Mouse (Mus musculus) layer of hippocampus, adult 8-10 months (tissue): ENCODE data around the gene Usp35. TPM values are rescaled to one million over a fixed set of nuclear protein-coding genes. Genes with fewer than 3 reads are reported as not detected.

Experiments
- DNase-seq, 2 experiments: peaks; one replicate each; pipeline ENCODE4 v3.0.0; 2022; ENCODE audit warnings: low spot score in 2 of 2
- total RNA-seq, 4 experiments: library from RNA; stranded (reverse); gene quantifications; 2 replicates each; pipeline ENCODE4 v1.2.4; 2022

Gene Usp35
- total RNA-seq, 4 experiments from 2014 or later: 17.7 to 24.2 (median 20.8) TPM

DNA sequence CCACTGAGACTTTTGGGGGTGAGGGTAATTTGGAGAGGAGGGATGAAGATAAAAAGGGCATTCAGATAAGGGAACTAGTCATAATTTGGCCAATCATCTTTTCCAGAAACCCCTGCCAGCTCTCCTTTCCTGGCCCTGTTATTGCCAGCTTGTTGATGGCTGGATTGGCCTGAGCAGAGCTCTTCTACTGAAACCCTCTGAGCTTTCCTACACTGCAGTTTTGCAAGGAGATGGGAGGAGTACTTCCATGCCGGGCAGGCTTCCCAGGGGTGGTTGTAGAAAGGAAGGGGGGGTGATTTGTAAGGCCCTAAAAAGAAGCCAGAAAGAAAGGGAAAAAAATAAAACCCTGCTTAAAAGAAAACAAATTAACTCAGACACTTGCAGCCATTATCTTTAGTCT is 69.3 kb downstream of the Usp35 start:
- no peak for DNase-seq

Other genes with a start within 250 kb of the Usp35 start
- 10 to 100 TPM; 11.1 to 16.0 (median 13.0) TPM for gene Kctd21, start 307 bp upstream of the Usp35 start, total RNA-seq
- 10 to 100 TPM in 3 of 4 experiments, 1 to 10 TPM in 1; 9.0 to 12.7 (median 11.2) TPM for gene Alg8, start 39.6 kb upstream of the Usp35 start, total RNA-seq
- gene Ndufc2, start 68.0 kb upstream of the Usp35 start, total RNA-seq: 100 to 1,000 TPM; 195 to 233 (median 212) TPM
- 10 to 100 TPM; 28.4 to 62.4 (median 39.8) TPM for gene Thrsp, start 85.7 kb upstream of the Usp35 start, total RNA-seq
- 1 to 10 TPM; 4.1 to 6.4 (median 5.6) TPM for gene Kctd14, start 119.3 kb upstream of the Usp35 start, total RNA-seq
- 10 to 100 TPM; 32.3 to 42.5 (median 35.7) TPM for gene Ints4, start 148.9 kb upstream of the Usp35 start, total RNA-seq
- 10 to 100 TPM; 35.3 to 47.9 (median 44.9) TPM for gene Aamdc, start 247.5 kb upstream of the Usp35 start, total RNA-seq
- gene Rsf1, start 247.9 kb upstream of the Usp35 start, total RNA-seq: 10 to 100 TPM; 43.2 to 49.0 (median 45.6) TPM